Mouse (Mus musculus) frontal cortex, adult (tissue): ENCODE data around the gene Tspear.
"Not testable (repeated sequence)": the region's sequence is repeated elsewhere in the genome, so short reads cannot be mapped to it uniquely, and the experiment has no call there.

Source experiments
- ATAC-seq: cut with Nextera tagmentation; 2 replicates; pipeline ENCODE4 v1.9.2; 2017; ENCODE audit warnings: mild to moderate bottlenecking, moderate library complexity, mixed read lengths; ENCODE audit not compliant: low TSS enrichment

The Tspear gene

GRCm38 (mm10) chr10:77711157-77711556, 24.8 kb downstream of the Tspear start, which contains the start of gene Gm10024:
Gm10024 (plus strand) TSS chr10:77711457.
- ATAC-seq, result not testable (repeated sequence)

- ATAC-seq, result no peak
Measured at GRCm38 (mm10) chr10:77713734-77714133, 27.4 kb downstream of the Tspear start.

- no peak for ATAC-seq
Measured at GRCm38 (mm10) chr10:77715507-77715906, 29.1 kb downstream of the Tspear start, which contains the start of gene Gm10142. Gm10142 (plus strand) TSS chr10:77715807.

GRCm38 (mm10) chr10:77720299-77720698, 33.9 kb downstream of the Tspear start, which contains the start of gene Krtap12-1:
Krtap12-1 (plus strand) TSS chr10:77720599.
- ATAC-seq, result not testable (repeated sequence)

- no peak for ATAC-seq
Measured at GRCm38 (mm10) chr10:77724855-77725254, 38.5 kb downstream of the Tspear start.

- ATAC-seq, result no peak
Measured at GRCm38 (mm10) chr10:77726186-77726585, 39.8 kb downstream of the Tspear start, which contains the start of gene Gm10100. Gm10100 (plus strand) TSS chr10:77726486.

GRCm38 (mm10) chr10:77728280-77728679, 41.9 kb downstream of the Tspear start:
- ATAC-seq, result no peak

- no peak for ATAC-seq
Measured at GRCm38 (mm10) chr10:77729241-77729640, 42.9 kb downstream of the Tspear start.

GRCm38 (mm10) chr10:77735928-77736327, 49.6 kb downstream of the Tspear start:
- ATAC-seq, result no peak

GRCm38 (mm10) chr10:77738929-77739328, 52.6 kb downstream of the Tspear start:
- no peak for ATAC-seq

- not testable (repeated sequence) for ATAC-seq
Measured at GRCm38 (mm10) chr10:77741924-77742688, 55.7 kb downstream of the Tspear start, which contains the start of gene Gm18596. Gm18596 (minus strand) TSS chr10:77742638.

- ATAC-seq, result not testable (repeated sequence)
Measured at GRCm38 (mm10) chr10:77750686-77751085, 64.3 kb downstream of the Tspear start.

- not testable (repeated sequence) for ATAC-seq
Measured at GRCm38 (mm10) chr10:77751254-77751653, 64.9 kb downstream of the Tspear start, which contains the start of gene Gm9736. Gm9736 (minus strand) TSS chr10:77751354.

- ATAC-seq, result not testable (repeated sequence)
Measured at GRCm38 (mm10) chr10:77752312-77752711, 65.9 kb downstream of the Tspear start.

GRCm38 (mm10) chr10:77753448-77753847, 67.1 kb downstream of the Tspear start:
- no peak for ATAC-seq

GRCm38 (mm10) chr10:77759582-77759981, 73.2 kb downstream of the Tspear start, which contains the start of gene Gm3233:
Gm3233 (minus strand) TSS chr10:77759682.
- not testable (repeated sequence) for ATAC-seq

GRCm38 (mm10) chr10:77769727-77770126, 83.4 kb downstream of the Tspear start:
- ATAC-seq, result no peak

GRCm38 (mm10) chr10:77771225-77771624, 84.9 kb downstream of the Tspear start, which contains the start of gene Gm3238:
Gm3238 (minus strand) TSS chr10:77771325.
- ATAC-seq, result not testable (repeated sequence)

- not testable (repeated sequence) for ATAC-seq
Measured at GRCm38 (mm10) chr10:77772142-77772541, 85.8 kb downstream of the Tspear start.

- not testable (repeated sequence) for ATAC-seq
Measured at GRCm38 (mm10) chr10:77776844-77777243, 90.5 kb downstream of the Tspear start, which contains the start of gene Gm7138. Gm7138 (minus strand) TSS chr10:77776944.

GRCm38 (mm10) chr10:77782442-77782841, 96.1 kb downstream of the Tspear start, which contains the start of gene Gm3250:
Gm3250 (minus strand) TSS chr10:77782542.
- not testable (repeated sequence) for ATAC-seq

- ATAC-seq, result not testable (repeated sequence)
Measured at GRCm38 (mm10) chr10:77783396-77783795, 97.0 kb downstream of the Tspear start.

- ATAC-seq, result not testable (repeated sequence)
Measured at GRCm38 (mm10) chr10:77787876-77788275, 101.5 kb downstream of the Tspear start, which contains the start of gene Gm7137. Gm7137 (minus strand) TSS chr10:77788200.
